Mouse (Mus musculus): ENCODE results near the gene Rgs7bp. TPM values are rescaled to one million over a fixed set of nuclear protein-coding genes. Genes with fewer than 3 reads are reported as not detected.

The Rgs7bp gene
- polyA plus RNA-seq, 1 experiment from 2014 or later = 0.45 TPM

GRCm38 (mm10) chr13:105016577-105016976 lies 38.2 kb downstream of the Rgs7bp start:
- H3K9ac ChIP-seq (replicated peaks) = no peak overlapping the region
- no peak overlapping the region for H3K27ac ChIP-seq (ENCODE audit: low read depth)
- ATAC-seq (no peak), DNase-seq (no peak)
- H3K4me3 ChIP-seq (ENCODE audit: low read depth, low read length) = no peak overlapping the region
- H3K27me3 ChIP-seq (ENCODE audit: insufficient read depth, low read length) = no peaks in the 10 kb centered on the region
- 64% methylated on average over 9 of the region's 9 CpGs for WGBS (ENCODE audit: insufficient replicate concordance)
- no peak overlapping the region for H3K4me2 ChIP-seq (ENCODE audit: low read depth, low read length)
- no peaks in the 10 kb centered on the region for H3K4me1 ChIP-seq (ENCODE audit: insufficient read depth)
- no peaks in the 10 kb centered on the region for H3K36me3 ChIP-seq (replicated peaks; ENCODE audit: insufficient read depth, low read length)
- TF ChIP-seq CTCF (IDR thresholded peaks at IDR 0.05; ENCODE audit: low read depth) = no peak
- no peak for TF ChIP-seq EP300 (IDR thresholded peaks at IDR 0.05; ENCODE audit: low read depth)
- no peaks in the 10 kb centered on the region for H3K9me3 ChIP-seq (ENCODE audit: low read length)

GRCm38 (mm10) chr13:105015710-105016404 lies 38.9 kb downstream of the Rgs7bp start:
- 79% methylated on average over 8 of the region's 8 CpGs for WGBS (ENCODE audit: insufficient replicate concordance)
- Histone ChIP-seq H3K4me2 (ENCODE audit: low read depth, low read length) (no peak overlapping the region), H3K27ac (ENCODE audit: low read depth) (no peak overlapping the region), H3K9me3 (ENCODE audit: low read length) (no peaks in the 10 kb centered on the region), H3K4me1 (ENCODE audit: insufficient read depth) (no peaks in the 10 kb centered on the region), H3K4me3 (ENCODE audit: low read depth, low read length) (no peak overlapping the region), H3K9ac (replicated peaks) (no peak overlapping the region), H3K36me3 (replicated peaks; ENCODE audit: insufficient read depth, low read length) (no peaks in the 10 kb centered on the region), H3K27me3 (ENCODE audit: insufficient read depth, low read length) (no peaks in the 10 kb centered on the region)
- DNase-seq (no peak), ATAC-seq (no peak)
- TF ChIP-seq CTCF (IDR thresholded peaks at IDR 0.05; ENCODE audit: low read depth) (no peak), EP300 (IDR thresholded peaks at IDR 0.05; ENCODE audit: low read depth) (no peak)

GRCm38 (mm10) chr13:105011300-105011699 lies 43.4 kb downstream of the Rgs7bp start:
- Histone ChIP-seq H3K4me2 (ENCODE audit: low read depth, low read length) (no peak overlapping the region), H3K36me3 (replicated peaks; ENCODE audit: insufficient read depth, low read length) (no peaks in the 10 kb centered on the region), H3K4me3 (ENCODE audit: low read depth, low read length) (no peak overlapping the region), H3K9me3 (ENCODE audit: low read length) (no peaks in the 10 kb centered on the region), H3K27ac (ENCODE audit: low read depth) (no peak overlapping the region), H3K27me3 (ENCODE audit: insufficient read depth, low read length) (no peaks in the 10 kb centered on the region), H3K4me1 (ENCODE audit: insufficient read depth) (no peaks in the 10 kb centered on the region), H3K9ac (replicated peaks) (no peak overlapping the region)
- TF ChIP-seq EP300 (IDR thresholded peaks at IDR 0.05; ENCODE audit: low read depth) = no peak
- DNase-seq = no peak
- 83% methylated on average over 5 of the region's 5 CpGs for WGBS (ENCODE audit: insufficient replicate concordance)
- ATAC-seq = no peak

GRCm38 (mm10) chr13:105008891-105009290 lies 45.8 kb downstream of the Rgs7bp start:
- Histone ChIP-seq H3K36me3 (replicated peaks; ENCODE audit: insufficient read depth, low read length) (no peaks in the 10 kb centered on the region), H3K27me3 (ENCODE audit: insufficient read depth, low read length) (no peaks in the 10 kb centered on the region), H3K4me2 (ENCODE audit: low read depth, low read length) (no peak overlapping the region), H3K4me1 (ENCODE audit: insufficient read depth) (no peaks in the 10 kb centered on the region), H3K27ac (ENCODE audit: low read depth) (no peak overlapping the region), H3K9ac (replicated peaks) (no peak overlapping the region), H3K9me3 (ENCODE audit: low read length) (no peaks in the 10 kb centered on the region), H3K4me3 (ENCODE audit: low read depth, low read length) (no peak overlapping the region)
- no peak for TF ChIP-seq EP300 (IDR thresholded peaks at IDR 0.05; ENCODE audit: low read depth)
- no peak for TF ChIP-seq CTCF (IDR thresholded peaks at IDR 0.05; ENCODE audit: low read depth)
- no peak for ATAC-seq
- 82% methylated on average over 2 of the region's 2 CpGs for WGBS (ENCODE audit: insufficient replicate concordance)
- DNase-seq = no peak

- H3K27me3 ChIP-seq (ENCODE audit: insufficient read depth, low read length) = no peaks in the 10 kb centered on the region
- no peak overlapping the region for H3K27ac ChIP-seq (ENCODE audit: low read depth)
- ATAC-seq (no peak), DNase-seq (no peak)
- H3K4me2 ChIP-seq (ENCODE audit: low read depth, low read length) = no peak overlapping the region
- no peaks in the 10 kb centered on the region for H3K36me3 ChIP-seq (replicated peaks; ENCODE audit: insufficient read depth, low read length)
- H3K4me1 ChIP-seq (ENCODE audit: insufficient read depth) = no peaks in the 10 kb centered on the region
- no peak overlapping the region for H3K4me3 ChIP-seq (ENCODE audit: low read depth, low read length)
- WGBS (ENCODE audit: insufficient replicate concordance) = 73% methylated on average over 2 of the region's 2 CpGs
- no peaks in the 10 kb centered on the region for H3K9me3 ChIP-seq (ENCODE audit: low read length)
- TF ChIP-seq EP300 (IDR thresholded peaks at IDR 0.05; ENCODE audit: low read depth) (no peak), CTCF (IDR thresholded peaks at IDR 0.05; ENCODE audit: low read depth) (no peak)
- H3K9ac ChIP-seq (replicated peaks) = no peak overlapping the region
Observed at GRCm38 (mm10) chr13:105002831-105003157, 51.9 kb downstream of the Rgs7bp start.

- Histone ChIP-seq H3K4me2 (ENCODE audit: low read depth, low read length) (no peak overlapping the region), H3K9ac (replicated peaks) (no peak overlapping the region), H3K36me3 (replicated peaks; ENCODE audit: insufficient read depth, low read length) (no peaks in the 10 kb centered on the region), H3K4me3 (ENCODE audit: low read depth, low read length) (no peak overlapping the region), H3K4me1 (ENCODE audit: insufficient read depth) (no peaks in the 10 kb centered on the region), H3K27ac (ENCODE audit: low read depth) (no peak overlapping the region), H3K27me3 (ENCODE audit: insufficient read depth, low read length) (no peaks in the 10 kb centered on the region), H3K9me3 (ENCODE audit: low read length) (no peaks in the 10 kb centered on the region)
- no peak for DNase-seq
- TF ChIP-seq EP300 (IDR thresholded peaks at IDR 0.05; ENCODE audit: low read depth) = no peak
- TF ChIP-seq CTCF (IDR thresholded peaks at IDR 0.05; ENCODE audit: low read depth) = no peak
- 78% methylated on average over 5 of the region's 5 CpGs for WGBS (ENCODE audit: insufficient replicate concordance)
- ATAC-seq = no peak
Observed at GRCm38 (mm10) chr13:105002132-105002830, 52.4 kb downstream of the Rgs7bp start.

Measured in liver, postnatal 0 days (tissue).